Mouse (Mus musculus) midbrain, embryonic 15.5 days (tissue): ENCODE measurements around the gene Il1rapl2. TPM values are rescaled to one million over a fixed set of nuclear protein-coding genes. Genes with fewer than 3 reads are reported as not detected.
A peak's percentile ranks its signal among the peaks of the same experiment; 100 is the strongest.
"Not testable (repeated sequence)": the region's sequence is repeated elsewhere in the genome, so short reads cannot be mapped to it uniquely, and the experiment has no call there.

ENCODE experiments used
- ATAC-seq: fragments of 200-750 bp; cut with Nextera tagmentation; replicated peaks from 2 replicates; pipeline ENCODE4 v1.8.0; 2017; ENCODE audit warnings: moderate TSS enrichment
- H3K27ac ChIP-seq: fragments of 300-500 bp; sonication (generic); 2 replicates; pipeline ENCODE4 v1.5.1; 2015; ENCODE audit warnings: mild to moderate bottlenecking, inconsistent platforms
- H3K27me3 ChIP-seq: fragments of 300-500 bp; sonication (generic); replicated peaks from 2 replicates; pipeline ENCODE4 v1.6.1; 2015; ENCODE audit warnings: inconsistent platforms
- H3K36me3 ChIP-seq: fragments of 300-500 bp; sonication (generic); replicated peaks from 2 replicates; pipeline ENCODE4 v1.6.1; 2015; ENCODE audit warnings: inconsistent platforms
- H3K4me1 ChIP-seq: fragments of 300-500 bp; sonication (generic); 2 replicates; pipeline ENCODE4 v1.6.1; 2015; ENCODE audit warnings: inconsistent platforms
- H3K4me2 ChIP-seq: fragments of 300-500 bp; sonication (generic); 2 replicates; pipeline ENCODE4 v1.6.1; 2015; ENCODE audit warnings: inconsistent platforms, mild to moderate bottlenecking, moderate library complexity
- H3K4me3 ChIP-seq: fragments of 300-500 bp; sonication (generic); 2 replicates; pipeline ENCODE4 v1.5.1; 2015; ENCODE audit warnings: mild to moderate bottlenecking, inconsistent platforms
- H3K9ac ChIP-seq: fragments of 300-500 bp; sonication (generic); 2 replicates; pipeline ENCODE4 v1.6.1; 2015; ENCODE audit warnings: mild to moderate bottlenecking, inconsistent platforms
- H3K9me3 ChIP-seq: fragments of 300-500 bp; sonication (generic); 2 replicates; pipeline ENCODE4 v1.6.1; 2016; ENCODE audit warnings: inconsistent platforms
- WGBS: fragments of 180-500 bp; shearing (Covaris S2); methylation state at CpG from one replicate; pipeline ENCODE4 v1.1.7; 2015; ENCODE audit warnings: mixed read lengths; 5-methylcytosine and 5-hydroxymethylcytosine counted together
- polyA plus RNA-seq: library from polyadenylated mRNA; unstranded; fragments of >200 nt; fragmentation: Nextera tagmentation; extraction: Ambion mirVana; gene quantifications from 2 replicates; pipeline ENCODE4 v1.2.1, GENCODE M21; 2015

Il1rapl2 gene
- polyA plus RNA-seq, 1 experiment from 2014 or later = 5.5 TPM

DNA sequence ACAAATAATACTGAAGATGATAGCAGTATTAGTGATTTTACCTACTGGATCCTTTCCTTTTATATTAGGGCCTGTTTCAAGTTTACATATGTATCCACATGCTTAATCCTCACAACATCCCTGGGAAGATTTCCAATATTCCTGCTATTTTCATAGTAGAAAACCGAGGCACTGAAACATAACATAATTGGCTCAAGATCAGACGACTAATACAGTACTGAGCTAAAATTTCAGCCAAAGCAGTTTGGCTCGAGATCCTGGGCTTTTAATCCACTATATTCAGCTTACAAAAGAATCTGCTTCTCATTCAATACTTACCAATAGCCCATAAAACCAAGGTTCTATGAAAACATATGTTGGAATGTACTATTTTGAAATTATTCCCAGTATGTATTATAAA is 239.1 kb downstream of the Il1rapl2 start:
- H3K27me3 ChIP-seq = no peaks in the 10 kb centered on the region
- ATAC-seq = no peak
- no peaks in the 10 kb centered on the region for H3K4me1 ChIP-seq
- WGBS = 59% methylated on average over 3 of the region's 3 CpGs
- no peaks in the 10 kb centered on the region for H3K9me3 ChIP-seq
- H3K4me3 ChIP-seq = no peak overlapping the region
- no peak overlapping the region for H3K9ac ChIP-seq
- H3K36me3 ChIP-seq = no peaks in the 10 kb centered on the region
- no peak overlapping the region for H3K27ac ChIP-seq
- no peak overlapping the region for H3K4me2 ChIP-seq

DNA sequence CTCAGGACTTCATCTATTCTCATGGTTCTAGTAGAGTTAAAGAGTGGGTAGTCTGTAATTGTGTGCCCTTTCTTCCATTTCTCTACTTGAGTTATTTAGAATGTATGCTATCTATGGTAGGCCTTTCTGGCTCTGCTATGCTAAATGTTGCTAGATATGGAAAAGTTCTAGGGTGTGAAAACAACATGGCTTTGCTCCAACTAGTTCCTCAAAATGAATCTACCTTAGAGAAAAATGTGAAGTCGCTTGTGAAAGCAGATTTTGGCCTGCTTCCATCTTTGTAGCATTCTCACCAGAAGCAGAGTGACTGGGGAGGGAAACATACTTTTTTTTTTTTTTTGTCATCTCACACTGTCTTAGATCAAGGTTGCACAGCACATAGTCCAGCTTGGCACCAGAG is 241.7 kb downstream of the Il1rapl2 start:
- WGBS = 68% methylated on average over 1 of the region's 1 CpGs
- ATAC-seq = no peak
- H3K4me3 ChIP-seq = no peak overlapping the region

DNA sequence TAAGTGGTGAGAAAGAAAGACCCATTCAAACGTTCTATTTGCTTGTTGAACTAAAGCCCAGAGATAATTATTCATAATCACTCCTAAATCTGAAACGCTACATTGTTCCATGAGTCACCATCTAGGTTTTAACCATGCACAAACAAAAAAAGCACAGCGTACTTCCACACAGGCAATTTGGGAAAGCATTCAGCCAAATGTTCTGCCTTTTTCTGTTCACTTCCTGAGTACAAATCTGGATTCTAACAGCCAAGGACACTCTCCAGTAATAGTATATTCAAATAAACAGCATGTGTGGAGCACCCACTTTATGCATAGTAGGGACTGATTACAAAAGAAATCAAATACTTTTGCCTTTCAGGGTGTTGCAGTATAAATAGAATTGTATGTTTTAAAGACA is 278.5 kb downstream of the Il1rapl2 start:
- Histone ChIP-seq H3K27ac (no peak overlapping the region), H3K4me1 (no peaks in the 10 kb centered on the region), H3K27me3 (no peaks in the 10 kb centered on the region), H3K9ac (no peak overlapping the region), H3K4me2 (no peak overlapping the region), H3K9me3 (no peaks in the 10 kb centered on the region), H3K4me3 (no peak overlapping the region), H3K36me3 (no peaks in the 10 kb centered on the region)
- 60% methylated on average over 3 of the region's 3 CpGs for WGBS
- ATAC-seq = no peak

More for the DNA sequence above, 241.7 kb downstream of the Il1rapl2 start:
- Histone ChIP-seq H3K27me3 (no peaks in the 10 kb centered on the region), H3K4me1 (no peaks in the 10 kb centered on the region), H3K9me3 (no peaks in the 10 kb centered on the region), H3K4me2 (no peak overlapping the region), H3K9ac (no peak overlapping the region), H3K27ac (no peak overlapping the region), H3K36me3 (no peaks in the 10 kb centered on the region)

DNA sequence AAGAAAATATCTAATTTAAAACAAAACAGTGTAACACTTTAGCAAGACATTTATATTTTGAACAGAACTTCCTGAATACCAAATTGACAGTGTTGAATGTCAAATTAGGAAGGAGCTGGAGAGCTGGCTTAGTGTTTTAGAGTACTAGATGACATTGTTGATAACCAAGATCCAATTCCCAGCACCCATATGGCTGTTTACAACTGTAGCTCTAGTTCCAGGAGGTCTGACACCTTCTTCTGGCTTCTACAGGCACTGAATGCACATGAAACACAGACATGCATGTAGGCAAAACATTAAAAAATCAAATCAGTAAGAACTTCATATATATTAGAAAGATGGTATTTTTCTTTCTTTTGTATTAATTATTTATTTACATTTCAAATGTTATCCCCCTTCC is 353.1 kb downstream of the Il1rapl2 start:
- Histone ChIP-seq H3K4me3 (no peak overlapping the region), H3K9ac (no peak overlapping the region), H3K27me3 (no peaks in the 10 kb centered on the region), H3K4me1 (no peaks in the 10 kb centered on the region), H3K27ac (no peak overlapping the region), H3K36me3 (no peaks in the 10 kb centered on the region), H3K9me3 (no peaks in the 10 kb centered on the region), H3K4me2 (no peak overlapping the region)
- ATAC-seq = no peak

DNA sequence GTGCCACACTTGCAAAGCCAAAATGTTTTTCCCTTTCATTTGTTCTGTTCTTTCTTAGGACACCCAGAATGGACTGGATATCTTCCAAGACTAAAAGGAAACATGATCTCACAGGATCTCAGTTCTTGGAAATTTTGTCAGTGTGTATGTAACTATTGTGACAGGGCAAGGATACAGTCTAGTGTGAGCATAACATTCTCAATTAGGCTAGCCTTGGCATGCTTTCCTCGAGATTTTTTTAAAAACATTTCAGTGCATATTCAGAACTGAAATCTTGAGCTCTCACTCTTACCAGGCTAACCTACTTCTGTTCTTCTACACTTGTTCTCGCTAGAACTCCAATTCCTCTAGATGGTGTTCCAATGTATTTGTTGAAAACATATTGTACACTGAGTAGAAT is 356.4 kb downstream of the Il1rapl2 start:
- H3K4me3 ChIP-seq = no peak overlapping the region
- no peaks in the 10 kb centered on the region for H3K36me3 ChIP-seq
- no peaks in the 10 kb centered on the region for H3K4me1 ChIP-seq
- no peak for ATAC-seq
- 71% methylated on average over 2 of the region's 2 CpGs for WGBS
- H3K27me3 ChIP-seq = no peaks in the 10 kb centered on the region
- H3K9me3 ChIP-seq = no peaks in the 10 kb centered on the region
- H3K4me2 ChIP-seq = no peak overlapping the region
- no peak overlapping the region for H3K27ac ChIP-seq
- H3K9ac ChIP-seq = no peak overlapping the region

DNA sequence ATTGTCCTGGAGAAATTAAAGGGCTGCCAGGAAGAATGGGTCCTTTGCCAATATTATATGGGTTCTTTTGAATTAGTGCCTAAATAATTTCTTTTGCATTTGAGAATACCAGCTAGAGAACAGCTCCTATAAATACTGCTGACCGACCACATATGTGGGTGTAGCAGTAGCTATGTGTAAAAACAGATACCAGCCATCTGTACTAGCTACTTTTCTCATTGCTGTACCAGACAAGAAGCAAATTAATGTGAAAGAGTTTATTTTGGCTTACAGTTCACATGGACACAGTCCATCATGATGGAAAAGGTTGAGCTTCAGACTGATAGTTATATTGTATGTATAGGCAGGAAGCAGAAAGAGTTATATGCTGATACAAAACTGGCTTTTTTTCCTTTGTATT is 377.3 kb downstream of the Il1rapl2 start:
- H3K27ac ChIP-seq = no peak overlapping the region
- H3K9me3 ChIP-seq = no peaks in the 10 kb centered on the region
- no peaks in the 10 kb centered on the region for H3K4me1 ChIP-seq
- no peak overlapping the region for H3K9ac ChIP-seq
- no peaks in the 10 kb centered on the region for H3K27me3 ChIP-seq
- WGBS = 82% methylated on average over 1 of the region's 1 CpGs
- no peak overlapping the region for H3K4me2 ChIP-seq
- no peak overlapping the region for H3K4me3 ChIP-seq
- H3K36me3 ChIP-seq = no peaks in the 10 kb centered on the region
- no peak for ATAC-seq

DNA sequence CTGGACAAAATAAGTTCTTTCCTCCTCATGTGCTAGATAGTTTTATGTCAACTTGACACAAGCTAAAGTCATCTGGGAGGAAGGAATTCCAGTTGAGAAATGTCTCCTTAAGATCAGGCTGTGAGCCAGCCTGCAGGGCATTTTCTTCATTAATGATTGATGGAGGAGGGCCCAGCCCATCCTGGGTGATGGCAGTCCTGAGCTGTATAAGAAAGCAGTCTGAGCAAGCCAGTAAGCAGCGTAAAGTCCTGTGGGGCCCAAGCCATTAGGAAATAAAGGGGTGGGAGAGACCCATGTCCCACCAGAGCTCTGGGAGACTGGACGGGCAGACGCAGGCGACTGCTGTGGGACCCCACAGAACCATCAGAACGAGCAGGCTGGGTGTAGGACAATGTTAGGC is 400.9 kb downstream of the Il1rapl2 start:
- no peak overlapping the region for H3K27ac ChIP-seq
- ATAC-seq = no peak
- H3K4me3 ChIP-seq = no peak overlapping the region

DNA sequence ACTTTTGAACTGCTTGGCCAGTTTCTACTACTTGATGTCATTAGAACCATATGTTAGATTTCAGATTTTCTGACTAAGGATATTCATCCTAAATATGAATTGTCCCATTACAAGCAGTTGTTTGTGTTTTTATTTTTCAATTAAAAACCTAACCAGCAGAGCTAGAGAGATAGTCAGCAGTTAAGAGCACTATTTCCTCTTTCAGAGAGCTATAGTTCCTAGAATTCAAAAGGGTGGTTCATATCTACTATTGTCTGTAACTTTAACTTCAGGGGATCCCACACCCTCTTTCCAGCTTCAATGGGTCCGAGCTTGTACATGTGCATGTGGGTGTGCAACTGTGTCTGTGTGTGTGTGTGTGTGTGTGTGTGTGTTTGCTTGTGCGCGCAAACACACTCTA is 472.7 kb downstream of the Il1rapl2 start:
- Histone ChIP-seq H3K27ac (no peak overlapping the region), H3K36me3 (no peaks in the 10 kb centered on the region), H3K4me3 (no peak overlapping the region), H3K9ac (no peak overlapping the region), H3K9me3 (no peaks in the 10 kb centered on the region), H3K4me1 (no peaks in the 10 kb centered on the region), H3K27me3 (0 out of 2 replicates have a peak, but pooled peaks cover 6% of the 10 kb centered on the region), H3K4me2 (no peak overlapping the region)
- no peak for ATAC-seq
- WGBS = 87% methylated on average over 3 of the region's 3 CpGs

More for the DNA sequence above, 400.9 kb downstream of the Il1rapl2 start:
- H3K36me3 ChIP-seq = no peaks in the 10 kb centered on the region
- no peaks in the 10 kb centered on the region for H3K4me1 ChIP-seq
- WGBS = 64% methylated on average over 5 of the region's 5 CpGs
- no peaks in the 10 kb centered on the region for H3K9me3 ChIP-seq
- no peaks in the 10 kb centered on the region for H3K27me3 ChIP-seq
- H3K4me2 ChIP-seq = no peak overlapping the region
- no peak overlapping the region for H3K9ac ChIP-seq

DNA sequence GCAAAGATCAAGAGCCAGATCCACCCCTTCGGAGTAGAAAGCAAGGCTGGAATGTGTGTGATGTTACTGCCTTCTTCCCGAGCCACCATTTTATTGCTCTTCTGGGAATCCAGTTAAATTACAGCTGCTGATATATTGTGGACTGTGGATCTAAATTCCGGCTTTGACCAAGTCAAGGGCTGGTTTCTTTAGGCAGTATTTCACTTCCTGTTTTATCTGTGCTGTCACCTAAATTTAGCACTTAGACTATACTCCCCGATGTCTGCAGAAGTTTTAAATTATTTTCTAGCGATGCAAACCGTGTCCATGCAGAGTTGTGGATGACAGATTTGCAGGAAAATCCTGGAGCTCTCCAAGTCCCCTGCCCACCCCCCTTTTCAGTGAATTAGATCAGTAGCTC is 533.5 kb downstream of the Il1rapl2 start:
- H3K4me1 ChIP-seq = no peaks in the 10 kb centered on the region
- 71% methylated on average over 6 of the region's 6 CpGs for WGBS
- no peak overlapping the region for H3K4me2 ChIP-seq
- H3K36me3 ChIP-seq = no peaks in the 10 kb centered on the region
- no peaks in the 10 kb centered on the region for H3K9me3 ChIP-seq
- H3K9ac ChIP-seq = no peak overlapping the region
- H3K27me3 ChIP-seq = no peaks in the 10 kb centered on the region
- H3K4me3 ChIP-seq = no peak overlapping the region
- H3K27ac ChIP-seq = no peak overlapping the region
- no peak for ATAC-seq

DNA sequence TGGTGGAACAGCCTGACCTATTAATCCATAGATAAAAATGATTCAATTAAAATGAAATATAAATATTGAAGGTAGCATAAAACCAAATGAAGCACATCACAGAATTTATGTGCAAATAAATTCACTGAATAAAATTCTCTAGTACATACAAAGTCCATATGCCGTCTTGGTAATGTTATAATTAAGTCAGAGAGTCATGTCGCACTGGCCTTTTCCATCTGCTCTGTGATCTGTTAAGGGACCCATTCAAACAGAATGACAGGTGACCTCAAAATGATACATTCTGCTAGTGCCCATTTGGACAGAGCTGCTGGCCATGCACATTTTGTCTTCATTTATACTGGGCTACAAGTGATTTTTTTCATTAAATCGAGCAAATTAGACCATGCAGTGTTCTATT is 534.3 kb downstream of the Il1rapl2 start:
- no peaks in the 10 kb centered on the region for H3K27me3 ChIP-seq
- no peaks in the 10 kb centered on the region for H3K36me3 ChIP-seq
- no peak overlapping the region for H3K4me3 ChIP-seq
- WGBS = 59% methylated on average over 3 of the region's 3 CpGs
- H3K4me1 ChIP-seq = no peaks in the 10 kb centered on the region
- H3K9me3 ChIP-seq = no peaks in the 10 kb centered on the region
- H3K9ac ChIP-seq = no peak overlapping the region
- H3K27ac ChIP-seq = no peak overlapping the region
- no peak for ATAC-seq
- no peak overlapping the region for H3K4me2 ChIP-seq

DNA sequence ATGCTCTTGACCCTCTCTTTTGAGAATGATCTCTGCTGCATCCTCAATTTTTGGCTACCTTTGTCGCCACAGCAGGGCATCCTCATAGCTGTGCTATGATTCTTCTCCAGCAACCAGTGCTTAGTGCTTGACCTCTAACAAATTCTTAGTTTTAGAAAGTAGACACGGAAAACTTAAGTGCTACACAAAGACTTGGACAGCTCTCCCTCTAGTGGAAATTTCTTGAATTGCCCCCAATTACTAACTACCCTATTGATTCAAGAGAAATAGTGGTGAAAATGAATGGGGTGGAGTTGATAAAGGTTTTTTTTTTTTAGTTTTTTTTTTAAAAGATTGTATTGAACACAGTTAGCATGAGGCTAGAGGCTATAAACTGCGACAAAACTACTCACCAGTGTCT is 599.7 kb downstream of the Il1rapl2 start:
- Histone ChIP-seq H3K27me3 (no peaks in the 10 kb centered on the region), H3K9me3 (no peaks in the 10 kb centered on the region), H3K4me1 (no peaks in the 10 kb centered on the region), H3K27ac (no peak overlapping the region), H3K4me2 (no peak overlapping the region), H3K36me3 (no peaks in the 10 kb centered on the region), H3K9ac (no peak overlapping the region), H3K4me3 (no peak overlapping the region)
- ATAC-seq = 0 out of 2 replicates have a peak, but pooled peaks have one; percentile 30
- WGBS = 17% methylated on average over 3 of the region's 3 CpGs

DNA sequence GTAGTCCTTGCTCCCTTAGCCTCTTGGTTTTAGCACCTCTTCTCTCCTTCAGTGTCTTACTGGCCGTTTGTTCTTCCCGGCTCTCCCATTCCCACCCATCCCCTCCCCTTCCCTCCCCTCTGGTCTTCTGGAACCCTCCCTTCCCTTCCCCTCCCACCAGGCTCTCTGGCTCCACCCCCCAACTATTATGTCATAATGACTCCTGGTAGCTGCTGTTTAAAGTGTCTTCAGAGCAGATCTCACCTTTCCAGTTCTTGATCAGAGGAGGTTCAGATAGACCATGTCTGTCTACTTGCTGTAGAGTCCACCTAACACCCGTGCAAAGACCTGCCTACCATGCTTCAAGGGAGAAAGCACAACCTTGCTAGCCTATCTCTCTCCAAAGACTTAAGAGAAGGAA is 639.1 kb downstream of the Il1rapl2 start, which contains the start of gene Tex13a:
TSS of gene Tex13a (minus strand) at position 101 of the 400 bp plus-strand sequence.
- H3K4me2 ChIP-seq = no peak within 1 kb of the TSS
- H3K27ac ChIP-seq = no peak within 1 kb of the TSS
- WGBS = 86% methylated on average over 3 of the region's 3 CpGs
- no peak within 1 kb of the TSS for H3K9ac ChIP-seq
- H3K4me3 ChIP-seq = no peak within 1 kb of the TSS
- H3K9me3 ChIP-seq = no peaks in the 10 kb centered on the region
- no peak for ATAC-seq
- H3K4me1 ChIP-seq = no peaks in the 10 kb centered on the region
- H3K27me3 ChIP-seq = no peaks in the 10 kb centered on the region; the same call in 1 of the 2 replicates
- H3K36me3 ChIP-seq = no peaks in the 10 kb centered on the region

DNA sequence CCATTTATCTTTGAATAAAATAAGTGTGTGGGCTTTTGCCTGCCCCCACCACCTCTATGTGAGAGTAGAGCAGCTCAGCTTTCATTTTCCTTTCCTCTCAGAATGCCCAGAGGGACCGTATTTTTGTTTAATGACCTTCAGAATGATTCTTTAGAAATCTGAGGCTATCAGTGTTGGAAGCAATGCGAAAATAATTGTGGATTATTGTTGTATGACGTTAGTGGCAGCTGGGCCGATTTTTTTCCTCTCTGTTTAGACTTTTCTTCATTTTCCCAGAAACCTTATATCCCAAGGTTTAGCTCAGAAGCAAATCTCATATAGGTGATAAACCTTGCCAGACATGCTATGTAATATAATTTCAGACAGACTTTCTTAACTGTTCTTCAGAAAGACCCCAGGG is 664.2 kb downstream of the Il1rapl2 start:
- no peaks in the 10 kb centered on the region for H3K4me1 ChIP-seq
- no peak overlapping the region for H3K9ac ChIP-seq
- H3K4me2 ChIP-seq = no peak overlapping the region
- H3K9me3 ChIP-seq = no peaks in the 10 kb centered on the region
- H3K27me3 ChIP-seq = no peaks in the 10 kb centered on the region
- no peak overlapping the region for H3K27ac ChIP-seq
- 68% methylated on average over 4 of the region's 4 CpGs for WGBS
- ATAC-seq = no peak
- no peaks in the 10 kb centered on the region for H3K36me3 ChIP-seq
- no peak overlapping the region for H3K4me3 ChIP-seq

DNA sequence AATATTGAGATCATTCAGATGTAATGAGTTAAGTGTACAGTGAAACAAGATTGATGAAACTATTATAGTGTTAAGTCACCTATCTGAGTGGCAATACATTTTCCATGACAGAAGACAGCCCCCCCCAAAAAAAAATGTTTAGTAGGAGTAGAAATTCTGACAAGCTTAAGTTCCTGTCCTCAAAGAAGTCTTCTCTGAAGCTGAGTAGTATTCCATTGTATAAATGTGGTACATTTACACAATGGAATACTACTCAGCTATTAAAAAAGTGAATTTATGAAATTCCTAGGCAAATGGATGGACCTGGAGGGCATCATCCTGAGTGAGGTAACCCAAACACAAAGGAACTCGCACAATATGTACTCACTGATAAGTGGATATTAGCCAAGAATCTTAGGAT is 778.3 kb downstream of the Il1rapl2 start:
- WGBS = 65% methylated on average over 1 of the region's 1 CpGs
- not testable (repeated sequence) for H3K4me2 ChIP-seq, H3K27ac ChIP-seq, H3K9ac ChIP-seq, H3K27me3 ChIP-seq, H3K36me3 ChIP-seq, H3K9me3 ChIP-seq, H3K4me1 ChIP-seq, ATAC-seq, H3K4me3 ChIP-seq
